Mouse (Mus musculus): ENCODE measurements around the gene Clpb. TPM values are rescaled to one million over a fixed set of nuclear protein-coding genes. Genes with fewer than 3 reads are reported as not detected.

Clpb gene
- polyA plus RNA-seq, 1 experiment from 2014 or later = 30.3 TPM

DNA sequence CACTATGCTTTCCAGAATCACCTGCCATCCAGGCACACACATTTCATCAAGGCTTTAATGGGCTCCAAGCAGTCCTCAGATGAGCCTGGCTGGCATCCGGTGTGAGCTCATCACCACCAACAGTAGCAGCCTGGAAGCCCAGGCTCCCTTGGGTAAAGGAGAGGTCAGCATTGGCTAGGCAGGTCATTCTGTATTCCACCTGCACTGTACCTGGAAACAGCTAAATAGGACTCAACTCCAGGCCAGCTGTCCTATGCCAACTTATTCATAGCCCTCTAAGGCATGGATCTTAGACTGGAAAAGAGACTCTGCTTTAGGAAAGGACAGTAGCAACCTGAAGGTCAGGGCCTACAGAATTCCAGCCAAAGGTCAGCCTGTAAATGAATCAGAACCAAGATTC is 68.7 kb downstream of the Clpb start:
- Histone ChIP-seq H3K27ac (no peak overlapping the region), H3K4me2 (no peak overlapping the region), H3K27me3 (no peaks in the 10 kb centered on the region), H3K9me3 (replicated peaks) (no peaks in the 10 kb centered on the region), H3K9ac (no peak overlapping the region), H3K36me3 (no peaks in the 10 kb centered on the region), H3K4me1 (replicated peaks) (no peaks in the 10 kb centered on the region), H3K4me3 (replicated peaks) (no peak overlapping the region)
- DNase-seq (no peak), ATAC-seq (ENCODE audit: low read depth) (no peak)
- 78% methylated on average over 1 of the region's 1 CpGs for WGBS (ENCODE audit: insufficient replicate concordance)

DNA sequence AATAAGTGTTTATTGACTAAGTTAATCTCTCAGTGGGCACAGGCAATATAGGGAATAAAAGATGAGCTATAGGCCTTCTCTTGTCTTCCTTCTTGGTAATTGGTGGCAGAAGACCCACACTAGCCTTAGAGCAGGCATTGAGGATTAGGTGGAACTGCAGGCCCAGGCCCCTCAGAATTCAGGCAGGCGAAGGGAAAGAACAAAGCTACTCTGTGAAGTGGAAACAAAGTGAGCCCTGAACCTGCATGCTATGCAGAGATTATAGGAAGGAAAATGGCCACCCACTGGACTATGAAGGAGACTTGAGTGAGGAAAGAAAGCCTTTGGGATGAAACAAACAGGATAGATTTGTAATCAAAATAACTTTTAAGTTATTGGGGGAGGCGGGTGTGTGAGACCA is 69.6 kb downstream of the Clpb start:
- 72% methylated on average over 2 of the region's 2 CpGs for WGBS (ENCODE audit: insufficient replicate concordance)
- Histone ChIP-seq H3K27me3 (no peaks in the 10 kb centered on the region), H3K9ac (no peak overlapping the region), H3K4me1 (replicated peaks) (peaks cover 9% of the 10 kb centered on the region), H3K4me3 (replicated peaks) (no peak overlapping the region), H3K9me3 (replicated peaks) (no peaks in the 10 kb centered on the region), H3K27ac (no peak overlapping the region), H3K4me2 (no peak overlapping the region), H3K36me3 (no peaks in the 10 kb centered on the region)
- ATAC-seq (ENCODE audit: low read depth) = no peak
- DNase-seq = no peak

DNA sequence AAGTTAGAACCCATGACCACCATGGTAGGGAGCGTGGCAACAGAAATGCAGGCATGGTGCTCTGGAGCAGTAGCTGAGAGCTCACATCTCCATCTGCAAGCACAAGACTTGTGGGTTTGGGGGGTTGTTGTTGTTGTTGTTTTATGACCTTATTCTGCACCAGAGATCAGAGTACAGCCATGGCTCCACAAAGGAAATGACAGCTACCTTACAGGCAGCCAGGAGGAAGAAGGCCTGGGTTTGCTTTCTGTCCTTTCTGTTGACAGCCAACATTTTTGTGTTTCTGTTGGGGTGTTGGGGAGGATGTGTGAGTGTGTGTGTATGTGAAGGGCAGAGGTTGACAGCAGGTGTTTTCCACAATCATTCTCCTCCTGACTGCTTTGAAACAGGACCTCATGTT is 71.9 kb downstream of the Clpb start:
- H3K4me2 ChIP-seq = no peak overlapping the region
- H3K9me3 ChIP-seq (replicated peaks) = no peaks in the 10 kb centered on the region
- no peak overlapping the region for H3K27ac ChIP-seq
- no peaks in the 10 kb centered on the region for H3K36me3 ChIP-seq
- peaks cover 12% of the 10 kb centered on the region for H3K4me1 ChIP-seq (replicated peaks)
- WGBS (ENCODE audit: insufficient replicate concordance) = 73% methylated on average over 1 of the region's 1 CpGs
- no peak for DNase-seq
- no peak overlapping the region for H3K9ac ChIP-seq
- H3K4me3 ChIP-seq (replicated peaks) = no peak overlapping the region
- no peaks in the 10 kb centered on the region for H3K27me3 ChIP-seq
- no peak for ATAC-seq (ENCODE audit: low read depth)

DNA sequence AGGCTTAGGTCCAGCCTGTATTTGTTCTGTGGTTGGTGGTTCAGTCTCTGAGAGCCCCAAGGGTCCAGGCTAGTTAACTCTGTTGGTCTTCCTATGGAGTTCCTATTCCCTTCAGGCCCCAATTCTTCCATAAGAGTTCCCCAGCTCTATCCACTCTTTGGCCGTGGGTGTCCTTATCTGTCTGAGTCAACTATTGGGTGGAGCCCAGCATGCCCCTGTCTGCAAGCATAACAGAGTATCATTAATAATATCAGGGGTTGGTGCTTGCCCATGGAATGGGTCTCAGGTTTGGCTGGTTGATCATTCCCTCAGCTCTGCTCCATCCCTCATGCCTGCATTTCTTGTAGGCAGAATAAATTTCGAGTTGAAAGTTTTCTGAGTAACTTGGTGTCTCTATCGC is 74.3 kb downstream of the Clpb start:
- H3K9ac ChIP-seq = no peak overlapping the region
- H3K36me3 ChIP-seq = no peaks in the 10 kb centered on the region
- H3K4me2 ChIP-seq = no peak overlapping the region
- no peaks in the 10 kb centered on the region for H3K27me3 ChIP-seq
- WGBS (ENCODE audit: insufficient replicate concordance) = 33% methylated on average over 3 of the region's 3 CpGs
- ATAC-seq (ENCODE audit: low read depth) (peak; percentile 67), DNase-seq (no peak)
- H3K4me1 ChIP-seq (replicated peaks) = peaks cover 12% of the 10 kb centered on the region
- no peak overlapping the region for H3K27ac ChIP-seq
- H3K9me3 ChIP-seq (replicated peaks) = no peaks in the 10 kb centered on the region
- no peak overlapping the region for H3K4me3 ChIP-seq (replicated peaks)

DNA sequence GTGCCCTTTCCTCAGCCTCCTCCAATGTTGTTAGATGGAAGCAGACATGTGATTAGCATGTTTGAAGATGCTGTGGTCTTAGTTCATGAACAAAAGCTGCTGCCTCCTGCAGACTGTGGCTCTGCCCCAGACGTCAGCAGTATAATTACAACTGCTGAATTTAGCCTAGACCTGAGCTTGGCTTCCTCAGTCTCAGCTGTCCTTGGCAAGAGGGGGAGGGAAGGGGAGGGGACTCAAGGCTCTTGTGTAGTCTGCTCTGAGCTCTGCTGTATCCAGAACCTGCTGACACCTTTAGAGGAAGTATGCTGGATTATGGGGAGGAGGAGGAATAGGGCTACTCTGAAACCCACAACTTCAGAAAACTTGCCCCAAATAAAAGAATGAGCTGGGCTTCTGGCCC is 76.2 kb downstream of the Clpb start:
- no peak overlapping the region for H3K27ac ChIP-seq
- 50% methylated on average over 1 of the region's 1 CpGs for WGBS (ENCODE audit: insufficient replicate concordance)
- ATAC-seq (ENCODE audit: low read depth) (no peak), DNase-seq (no peak)
- H3K27me3 ChIP-seq = no peaks in the 10 kb centered on the region
- H3K36me3 ChIP-seq = no peaks in the 10 kb centered on the region
- H3K4me3 ChIP-seq (replicated peaks) = no peak overlapping the region
- H3K4me2 ChIP-seq = no peak overlapping the region
- no peaks in the 10 kb centered on the region for H3K9me3 ChIP-seq (replicated peaks)
- no peak overlapping the region for H3K9ac ChIP-seq
- H3K4me1 ChIP-seq (replicated peaks) = peaks cover 12% of the 10 kb centered on the region

DNA sequence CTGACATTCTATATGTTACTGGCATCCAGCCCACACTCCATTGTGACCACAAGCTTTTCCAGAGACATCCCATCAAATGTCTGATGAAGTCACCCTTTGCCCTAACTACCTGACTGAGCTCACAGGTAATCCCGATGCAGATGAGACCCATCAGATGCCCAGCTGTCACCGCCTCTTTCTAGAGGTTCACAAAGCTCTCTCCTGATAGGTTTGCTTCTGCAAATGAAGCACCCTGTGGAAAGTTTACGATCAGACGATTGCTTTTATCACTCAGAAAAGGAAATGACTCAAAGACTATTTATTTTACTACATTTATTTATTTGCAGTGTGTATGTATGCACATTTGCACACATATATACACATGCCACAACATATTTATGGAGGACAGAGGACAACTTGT is 80.1 kb downstream of the Clpb start:
- Histone ChIP-seq H3K36me3 (no peaks in the 10 kb centered on the region), H3K4me3 (replicated peaks) (no peak overlapping the region), H3K9ac (no peak overlapping the region), H3K4me2 (no peak overlapping the region), H3K27ac (no peak overlapping the region), H3K4me1 (replicated peaks) (no peaks in the 10 kb centered on the region; the same call in 1 of the 2 replicates), H3K27me3 (no peaks in the 10 kb centered on the region), H3K9me3 (replicated peaks) (no peaks in the 10 kb centered on the region)
- ATAC-seq (ENCODE audit: low read depth) = no peak
- DNase-seq = no peak
- WGBS (ENCODE audit: insufficient replicate concordance) = 69% methylated on average over 4 of the region's 4 CpGs

DNA sequence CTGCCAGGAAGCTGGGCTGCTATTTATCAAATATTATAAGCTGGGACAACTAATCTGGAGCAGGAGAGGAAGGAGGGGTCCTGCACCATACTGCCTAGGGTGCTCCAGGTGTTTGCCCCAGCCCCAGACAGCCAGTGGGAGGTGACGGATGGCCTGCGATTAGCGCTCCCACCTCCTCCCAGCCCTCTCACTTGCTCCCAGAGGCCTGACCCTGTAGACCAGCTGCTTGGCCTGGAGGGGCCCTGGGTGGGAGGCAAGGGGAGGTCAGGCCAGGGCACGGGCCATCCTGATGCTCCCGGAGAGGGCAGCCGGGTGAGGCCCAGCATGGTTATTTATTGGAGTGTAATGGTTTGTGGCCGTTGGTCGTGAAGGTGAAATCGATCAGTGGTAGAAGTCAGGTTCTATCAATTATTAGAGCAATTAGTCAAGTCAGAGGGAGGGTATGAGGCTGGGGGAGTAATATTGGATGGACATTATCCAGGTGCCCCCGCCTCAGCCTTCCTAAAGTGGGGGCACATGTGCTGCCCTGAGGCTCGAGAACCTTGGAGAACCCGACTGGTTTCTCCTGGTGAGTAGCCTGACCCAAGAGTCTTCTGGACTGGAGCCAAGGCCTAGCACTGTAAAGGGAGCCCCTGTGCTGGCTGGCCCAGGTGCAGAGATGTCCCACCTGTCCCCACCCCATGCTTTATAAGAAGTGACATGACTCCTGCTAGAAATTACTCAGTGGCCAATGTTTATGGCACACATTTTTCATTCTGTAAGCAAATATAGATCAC is 83.3 kb downstream of the Clpb start:
- Histone ChIP-seq H3K36me3 (no peaks in the 10 kb centered on the region), H3K27ac (no peak overlapping the region), H3K4me1 (replicated peaks) (no peaks in the 10 kb centered on the region), H3K4me3 (replicated peaks) (no peak overlapping the region), H3K9ac (no peak overlapping the region), H3K4me2 (no peak overlapping the region), H3K27me3 (no peaks in the 10 kb centered on the region), H3K9me3 (replicated peaks) (no peaks in the 10 kb centered on the region)
- 80% methylated on average over 12 of the region's 12 CpGs for WGBS (ENCODE audit: insufficient replicate concordance)
- DNase-seq = no peak
- ATAC-seq (ENCODE audit: low read depth) = no peak

DNA sequence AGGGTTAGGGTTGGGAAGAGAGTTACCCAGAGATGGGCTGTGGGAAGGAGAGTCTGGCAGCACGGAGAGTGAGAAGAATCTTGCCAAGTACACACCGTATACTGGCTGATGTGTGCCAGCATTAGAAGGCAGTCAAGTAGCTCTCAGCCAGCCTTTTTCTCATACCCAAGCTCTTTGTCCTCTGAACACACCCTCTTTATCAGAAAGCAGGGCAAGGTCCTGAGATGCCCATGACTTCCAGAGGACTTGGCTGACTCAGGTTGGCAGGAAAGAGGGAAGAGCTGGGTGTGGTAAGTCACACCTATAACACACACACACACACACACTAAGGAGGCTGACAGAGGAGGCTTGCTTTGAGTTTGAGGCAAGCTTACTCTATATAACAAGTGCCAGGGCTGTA is 86.8 kb downstream of the Clpb start:
- Histone ChIP-seq H3K36me3 (no peaks in the 10 kb centered on the region), H3K4me1 (replicated peaks) (no peaks in the 10 kb centered on the region), H3K9ac (no peak overlapping the region), H3K4me3 (replicated peaks) (no peak overlapping the region), H3K9me3 (replicated peaks) (no peaks in the 10 kb centered on the region), H3K27me3 (no peaks in the 10 kb centered on the region), H3K4me2 (no peak overlapping the region), H3K27ac (no peak overlapping the region)
- 85% methylated on average over 2 of the region's 2 CpGs for WGBS (ENCODE audit: insufficient replicate concordance)
- DNase-seq = no peak
- ATAC-seq (ENCODE audit: low read depth) = no peak

DNA sequence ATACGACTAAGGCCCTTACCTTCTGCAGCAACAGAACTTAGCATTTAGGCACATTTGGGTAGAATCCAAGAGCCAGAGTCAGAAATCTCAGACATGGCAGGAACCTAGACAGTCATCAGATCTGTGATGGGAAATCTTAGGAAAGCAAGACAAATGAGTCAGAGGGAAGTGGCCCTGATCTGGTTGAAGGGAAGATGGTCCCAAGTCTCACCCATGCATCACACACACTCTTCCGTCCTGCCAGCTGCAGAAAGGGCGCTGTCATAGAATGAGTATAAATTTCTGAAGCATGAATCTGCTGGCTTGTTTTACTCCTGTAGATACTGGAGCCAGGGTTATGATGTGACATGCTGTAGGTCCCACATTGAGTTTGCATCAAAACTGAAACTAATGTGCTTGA is 88.9 kb downstream of the Clpb start:
- Histone ChIP-seq H3K4me2 (no peak overlapping the region), H3K4me1 (replicated peaks) (no peaks in the 10 kb centered on the region), H3K27ac (no peak overlapping the region), H3K9me3 (replicated peaks) (no peaks in the 10 kb centered on the region), H3K27me3 (no peaks in the 10 kb centered on the region), H3K9ac (no peak overlapping the region), H3K4me3 (replicated peaks) (no peak overlapping the region), H3K36me3 (no peaks in the 10 kb centered on the region)
- DNase-seq (no peak), ATAC-seq (ENCODE audit: low read depth) (no peak)
- 74% methylated on average over 3 of the region's 3 CpGs for WGBS (ENCODE audit: insufficient replicate concordance)

DNA sequence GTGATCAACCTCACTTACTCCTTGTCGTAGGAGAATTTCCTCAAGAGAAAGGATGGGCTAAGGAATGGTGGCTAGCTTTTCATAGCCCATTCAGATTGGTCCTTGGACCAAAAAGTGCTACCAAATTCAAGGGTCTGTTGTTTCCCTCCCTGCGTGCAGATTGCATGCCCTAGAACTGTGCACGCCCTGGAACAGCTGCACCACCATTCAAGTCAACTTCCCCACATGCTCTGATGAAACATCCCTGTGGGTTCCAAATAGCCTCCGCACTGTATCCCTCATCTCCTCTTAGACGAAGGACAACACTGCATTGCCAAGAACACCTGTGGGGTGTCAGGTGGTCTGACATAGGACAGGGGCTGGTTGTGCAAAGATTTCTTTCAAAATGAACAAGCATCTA is 90.1 kb downstream of the Clpb start:
- Histone ChIP-seq H3K4me3 (replicated peaks) (no peak overlapping the region), H3K27ac (no peak overlapping the region), H3K9me3 (replicated peaks) (no peaks in the 10 kb centered on the region), H3K4me1 (replicated peaks) (no peaks in the 10 kb centered on the region), H3K4me2 (no peak overlapping the region), H3K9ac (no peak overlapping the region), H3K36me3 (no peaks in the 10 kb centered on the region), H3K27me3 (no peaks in the 10 kb centered on the region)
- WGBS (ENCODE audit: insufficient replicate concordance) = 73% methylated on average over 5 of the region's 5 CpGs
- no peak for DNase-seq
- ATAC-seq (ENCODE audit: low read depth) = no peak

DNA sequence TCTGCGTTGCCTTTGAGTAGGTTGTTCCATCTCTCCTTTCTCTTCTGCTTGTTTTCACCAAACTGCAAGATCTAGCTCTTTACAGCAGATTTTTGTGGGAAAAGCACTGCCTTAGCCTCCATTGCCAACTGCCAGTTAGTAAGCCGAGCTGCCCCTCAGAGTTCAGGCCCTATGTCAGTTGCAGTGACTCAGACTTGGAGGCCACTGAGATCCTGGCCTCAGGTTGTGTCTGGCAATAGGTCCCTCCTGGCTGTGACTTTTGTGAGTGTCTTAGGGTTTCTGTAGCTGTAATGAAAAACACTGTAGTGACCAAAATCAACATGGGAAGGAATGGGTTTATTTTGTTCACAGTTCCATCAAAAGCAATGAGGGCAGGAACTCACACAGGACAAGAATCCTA is 91.0 kb downstream of the Clpb start:
- Histone ChIP-seq H3K4me2 (no peak overlapping the region), H3K27ac (no peak overlapping the region), H3K4me1 (replicated peaks) (no peaks in the 10 kb centered on the region), H3K9me3 (replicated peaks) (no peaks in the 10 kb centered on the region), H3K9ac (no peak overlapping the region), H3K36me3 (no peaks in the 10 kb centered on the region), H3K4me3 (replicated peaks) (no peak overlapping the region), H3K27me3 (no peaks in the 10 kb centered on the region)
- 63% methylated on average over 2 of the region's 2 CpGs for WGBS (ENCODE audit: insufficient replicate concordance)
- ATAC-seq (ENCODE audit: low read depth) (no peak), DNase-seq (no peak)

DNA sequence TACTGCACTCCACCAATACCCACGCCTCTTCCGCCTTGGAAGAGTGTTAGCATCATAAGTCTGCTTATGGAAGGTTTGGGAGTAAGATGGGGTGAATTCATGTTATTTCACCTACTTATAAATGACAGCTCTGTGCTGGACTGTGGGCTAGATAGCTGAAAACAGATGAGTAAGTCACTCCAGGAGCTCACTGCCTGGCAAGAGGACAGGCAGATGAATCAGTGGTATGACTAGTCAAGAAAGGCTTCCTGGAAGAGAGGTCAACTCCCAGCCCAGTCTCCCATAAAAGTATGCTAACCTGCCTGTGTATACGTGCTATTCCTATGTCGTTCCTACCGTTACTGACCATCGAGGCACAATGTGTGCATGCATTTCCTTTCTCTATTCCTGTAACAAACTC is 91.9 kb downstream of the Clpb start:
- no peak overlapping the region for H3K4me3 ChIP-seq (replicated peaks)
- H3K4me1 ChIP-seq (replicated peaks) = no peaks in the 10 kb centered on the region
- 78% methylated on average over 6 of the region's 6 CpGs for WGBS (ENCODE audit: insufficient replicate concordance)
- H3K9me3 ChIP-seq (replicated peaks) = no peaks in the 10 kb centered on the region
- no peak for ATAC-seq (ENCODE audit: low read depth)
- no peak overlapping the region for H3K27ac ChIP-seq
- DNase-seq = no peak
- no peaks in the 10 kb centered on the region for H3K36me3 ChIP-seq
- H3K4me2 ChIP-seq = no peak overlapping the region
- H3K27me3 ChIP-seq = no peaks in the 10 kb centered on the region
- H3K9ac ChIP-seq = no peak overlapping the region
